Mouse (Mus musculus) heart, adult 11 months (tissue): ENCODE results near the gene Olfr986.

Source experiments
- DNase-seq: peaks from one replicate; pipeline ENCODE4 v3.0.0; 2022

The Olfr986 gene

GRCm38 (mm10) chr9:40235220-40235619 lies 54.5 kb downstream of the Olfr986 start:
- peak; percentile 3 for DNase-seq
